Mouse (Mus musculus) CH12.LX (cell line): ENCODE measurements around the gene Vdr.

ENCODE experiments used
- CHD1 ChIP-seq: IDR thresholded peaks from 2 replicates; pipeline ENCODE4 v1.6.1; 2012; ENCODE audit warnings: low read depth, low read length, improper control_type of control experiment, inconsistent platforms
- ETS1 ChIP-seq: conservative IDR thresholded peaks from 2 replicates; pipeline ENCODE4 v1.6.1; 2012; ENCODE audit warnings: low read depth, mild to moderate bottlenecking, inconsistent platforms, low read length, improper control_type of control experiment, moderate library complexity
- MYC ChIP-seq: IDR thresholded peaks from 2 replicates; pipeline ENCODE4 v1.6.1; 2011; ENCODE audit warnings: low read depth, mild to moderate bottlenecking, improper control_type of control experiment, low read length
- PAX5 ChIP-seq: IDR thresholded peaks from 2 replicates; pipeline ENCODE4 v1.6.1; 2012; ENCODE audit warnings: low read length, inconsistent platforms, mixed read lengths
- POLR2A ChIP-seq: IDR thresholded peaks from 2 replicates; pipeline ENCODE4 v1.6.1; 2011; ENCODE audit warnings: low read depth, mild to moderate bottlenecking, improper control_type of control experiment, low read length
- TCF12 ChIP-seq: IDR thresholded peaks from 2 replicates; pipeline ENCODE4 v1.6.1; 2014; ENCODE audit warnings: low read depth, mild to moderate bottlenecking, inconsistent platforms, low read length, improper control_type of control experiment

- TF ChIP-seq MYC (no peak), POLR2A (no peak), CHD1 (no peak), TCF12 (no peak), PAX5 (no peak), ETS1 (no peak)
These were observed 62.6 kb downstream of the Vdr start for GRCm38 (mm10) chr15:97847866-97848265.
